Mouse (Mus musculus) ES-E14 (cell line): ENCODE measurements around the gene Mapk6. TPM values are rescaled to one million over a fixed set of nuclear protein-coding genes. Genes with fewer than 3 reads are reported as not detected.
A peak's percentile ranks its signal among the peaks of the same experiment; 100 is the strongest.

Experiments
- DNase-seq: peaks from one replicate; pipeline ENCODE4 v3.0.0-alpha.2; 2013; ENCODE audit warnings: low read depth, low spot score
- H3K27ac ChIP-seq: 2 replicates; pipeline ENCODE4 v1.5.1; 2012; ENCODE audit warnings: low read depth, mild to moderate bottlenecking, low read length, moderate library complexity, mixed read lengths; ENCODE audit not compliant: poor library complexity, insufficient read depth, severe bottlenecking
- H3K36me3 ChIP-seq: 2 replicates; pipeline ENCODE4 v1.6.1; 2012; ENCODE audit warnings: mild to moderate bottlenecking, low read length, moderate library complexity, mixed read lengths; ENCODE audit not compliant: control insufficient read depth, poor library complexity, insufficient read depth, severe bottlenecking
- H3K4me1 ChIP-seq, 2 experiments: fragments of 150-350 bp in 1 of 2; sonication (generic) in 1 of 2; 2 replicates each; pipeline ENCODE4 v1.6.1; 2012; ENCODE audit warnings: low read length in 2 of 2, mild to moderate bottlenecking in 1 of 2, mixed read lengths in 1 of 2; ENCODE audit not compliant: control insufficient read depth in 2 of 2, insufficient read depth in 2 of 2, poor library complexity in 1 of 2
- H3K4me3 ChIP-seq, 2 experiments: fragments of 150-350 bp in 1 of 2; sonication (generic) in 1 of 2; 2 replicates each; pipeline ENCODE4 v1.5.1; 2012; ENCODE audit warnings: low read length in 2 of 2, low read depth in 1 of 2, mild to moderate bottlenecking in 1 of 2, mixed read lengths in 1 of 2; ENCODE audit not compliant: insufficient read depth in 1 of 2, poor library complexity in 1 of 2, severe bottlenecking in 1 of 2
- H3K9ac ChIP-seq: 2 replicates; pipeline ENCODE4 v1.6.1; 2012; ENCODE audit warnings: low read depth, mild to moderate bottlenecking, low read length, mixed read lengths; ENCODE audit not compliant: poor library complexity, insufficient read depth, severe bottlenecking
- H3K9me3 ChIP-seq: fragments of 150-350 bp; sonication (generic); 2 replicates; pipeline ENCODE4 v1.6.1; 2012; ENCODE audit warnings: low read depth, mild to moderate bottlenecking, low read length; ENCODE audit not compliant: control insufficient read depth, insufficient read depth
- CHD2 ChIP-seq: IDR thresholded peaks from 2 replicates; pipeline ENCODE4 v1.6.1; 2014; ENCODE audit warnings: mild to moderate bottlenecking, low read depth, low read length, inconsistent platforms
- HCFC1 ChIP-seq: IDR thresholded peaks from 2 replicates; pipeline ENCODE4 v1.6.1; 2012; ENCODE audit warnings: low read length, inconsistent platforms, borderline replicate concordance; ENCODE audit not compliant: insufficient read depth
- MAFK ChIP-seq: IDR thresholded peaks from 2 replicates; pipeline ENCODE4 v1.6.1; 2014; ENCODE audit warnings: mild to moderate bottlenecking, low read depth, low read length, inconsistent platforms; ENCODE audit not compliant: insufficient read depth
- ZC3H11A ChIP-seq: IDR thresholded peaks from 2 replicates; pipeline ENCODE4 v1.6.1; 2012; ENCODE audit warnings: low read depth, mild to moderate bottlenecking, inconsistent platforms, low read length, borderline replicate concordance
- ZNF384 ChIP-seq: IDR thresholded peaks from 2 replicates; pipeline ENCODE4 v1.6.1; 2012; ENCODE audit warnings: low read depth, low read length, inconsistent platforms
- in situ Hi-C, 2 experiments: fragments of 600-800 bp; cut with MboI; formaldehyde crosslinking; loops; one replicate each; pipeline ENCODE4 v1.15.1; 2025; ENCODE audit warnings: low sequenced_read_pairs in 2 of 2, inconsistent platforms in 1 of 2; ENCODE audit not compliant: unreplicated experiment in 2 of 2
- total RNA-seq: library from RNA; depleted of rRNA; stranded (reverse); fragments of 300-350 nt; gene quantifications from 2 replicates; pipeline ENCODE4 v1.2.3, GENCODE M21; 2012

Mapk6 gene
- total RNA-seq, 1 experiment: 85.9 TPM

- Histone ChIP-seq H3K36me3 (no peaks in the 10 kb centered on the region), H3K4me3 (peak overlapping the region in 1 of 2 experiments; percentile 25; a peak in 2 of 4 replicates), H3K4me1 (peaks cover 7 to 13% of the 10 kb centered on the region in 2 experiments), H3K9ac (peak overlapping the region; percentile 63), H3K27ac (peak overlapping the region; percentile 80), H3K9me3 (no peaks in the 10 kb centered on the region)
- DNase-seq: peak; percentile 83
- TF ChIP-seq ZNF384 (no peak), HCFC1 (no peak), ZC3H11A (no peak), MAFK (no peak), CHD2 (no peak)
- in situ Hi-C loops: no loop called here
These were observed 26.1 kb upstream of the Mapk6 start for GRCm38 (mm10) chr9:75435918-75436317.

GRCm38 (mm10) chr9:75435291-75435690 lies 25.5 kb upstream of the Mapk6 start:
- peak overlapping the region; percentile 63 for H3K9ac ChIP-seq
- H3K4me3 ChIP-seq: peak overlapping the region in 1 of 2 experiments; percentile 10; a peak in 1 of 4 replicates
- in situ Hi-C loops: no loop called here
- no peaks in the 10 kb centered on the region for H3K36me3 ChIP-seq
- H3K27ac ChIP-seq: peak overlapping the region; percentile 80
- no peaks in the 10 kb centered on the region for H3K9me3 ChIP-seq
- DNase-seq: no peak
- TF ChIP-seq ZC3H11A: no peak
- no peak for TF ChIP-seq ZNF384
- no peak for TF ChIP-seq MAFK
- TF ChIP-seq CHD2: no peak
- no peak for TF ChIP-seq HCFC1
- H3K4me1 ChIP-seq: peaks cover 7 to 13% of the 10 kb centered on the region in 2 experiments

- H3K9ac ChIP-seq: peak overlapping the region; percentile 1; the same call in 1 of the 2 replicates
- no peaks in the 10 kb centered on the region for H3K9me3 ChIP-seq
- in situ Hi-C loops: no loop called here
- H3K4me3 ChIP-seq: no peak overlapping the region
- H3K36me3 ChIP-seq: no peaks in the 10 kb centered on the region
- no peak for DNase-seq
- TF ChIP-seq ZNF384: no peak
- no peak for TF ChIP-seq MAFK
- no peak for TF ChIP-seq CHD2
- no peak for TF ChIP-seq ZC3H11A
- TF ChIP-seq HCFC1: no peak
- H3K27ac ChIP-seq: peak overlapping the region; percentile 57
- H3K4me1 ChIP-seq: peaks cover 7 to 13% of the 10 kb centered on the region in 2 experiments
These were observed 25.1 kb upstream of the Mapk6 start for GRCm38 (mm10) chr9:75434872-75435271.

GRCm38 (mm10) chr9:75434172-75434793 lies 24.5 kb upstream of the Mapk6 start:
- in situ Hi-C loops: no loop called here
- H3K36me3 ChIP-seq: no peaks in the 10 kb centered on the region
- H3K4me3 ChIP-seq: no peak overlapping the region
- H3K4me1 ChIP-seq: peaks cover 7 to 16% of the 10 kb centered on the region in 2 experiments
- TF ChIP-seq MAFK (no peak), ZC3H11A (no peak), ZNF384 (no peak), HCFC1 (no peak), CHD2 (no peak)
- H3K9me3 ChIP-seq: no peaks in the 10 kb centered on the region
- peak; percentile 52 for DNase-seq
- H3K27ac ChIP-seq: no peak overlapping the region
- no peak overlapping the region for H3K9ac ChIP-seq

GRCm38 (mm10) chr9:75432694-75433093 lies 22.9 kb upstream of the Mapk6 start:
- in situ Hi-C loops: no loop called here
- Histone ChIP-seq H3K4me3 (no peak overlapping the region), H3K36me3 (no peaks in the 10 kb centered on the region), H3K27ac (no peak overlapping the region), H3K9ac (no peak overlapping the region), H3K4me1 (peaks cover 9 to 16% of the 10 kb centered on the region in 2 experiments), H3K9me3 (no peaks in the 10 kb centered on the region)
- DNase-seq: no peak
- TF ChIP-seq ZNF384: no peak
- TF ChIP-seq HCFC1: no peak
- no peak for TF ChIP-seq MAFK
- TF ChIP-seq CHD2: no peak
